Mouse (Mus musculus) megakaryocyte-erythroid progenitor cell, adult 5-6 weeks (primary cell): ENCODE measurements around the gene Cct2. TPM values are rescaled to one million over a fixed set of nuclear protein-coding genes. Genes with fewer than 3 reads are reported as not detected.
A peak's percentile ranks its signal among the peaks of the same experiment; 100 is the strongest.

Experiments
- ATAC-seq: replicated peaks from 2 replicates; pipeline ENCODE4 v1.8.0; 2016; ENCODE audit warnings: mild to moderate bottlenecking, inconsistent platforms; ENCODE audit not compliant: severe bottlenecking, poor library complexity, low FRiP score, low TSS enrichment
- total RNA-seq, 2 experiments: library from RNA; stranded (forward) in 1 of 2; stranded (reverse) in 1 of 2; fragments of 200-1000, 215-1000 nt in 1 of 2; fragments of >200 nt in 1 of 2; fragmentation: Nextera tagmentation in 1 of 2; gene quantifications; 2 replicates each; pipeline ENCODE4 v1.2.3; 2014 to 2017

Cct2 gene
- total RNA-seq, 2 experiments from 2014 or later = 559 to 779 TPM

DNA sequence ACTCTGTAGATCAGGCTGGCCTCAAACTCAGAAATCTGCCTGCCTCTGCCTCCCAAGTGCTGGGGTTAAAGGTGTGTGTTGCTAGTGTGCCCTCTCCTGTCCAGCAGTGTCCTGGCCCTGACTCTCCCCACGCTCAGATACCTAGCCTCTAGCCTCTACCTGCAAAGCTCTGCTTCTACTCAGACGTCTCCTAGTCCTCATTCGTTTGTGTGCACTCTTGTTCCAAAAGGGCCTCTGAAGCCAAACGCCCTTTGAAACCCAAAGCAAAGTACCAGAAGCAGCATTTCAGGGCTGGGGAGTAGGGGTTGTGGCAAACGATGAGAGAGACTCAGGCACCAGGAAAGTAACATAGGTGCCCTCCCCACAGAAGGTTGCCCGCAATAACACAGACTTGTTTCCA, 53.9 kb downstream of the Cct2 start:
- no peak for ATAC-seq

GRCm38 (mm10) chr10:117005707-117006464, 57.7 kb downstream of the Cct2 start:
- 0 out of 2 replicates have a peak, but pooled peaks have one; percentile 27 for ATAC-seq

GRCm38 (mm10) chr10:117004695-117005094, 58.9 kb downstream of the Cct2 start:
- ATAC-seq = no peak

Other genes with a start within 250 kb of the Cct2 start
- gene Myrfl, start 166.9 kb downstream of the Cct2 start, total RNA-seq (2014; fragmentation: Nextera tagmentation) = not detected in 2 replicates
- gene Myrfl, start 166.9 kb downstream of the Cct2 start, total RNA-seq (2017) = not detected in 2 replicates
- gene Rab3ip, start 113.0 kb downstream of the Cct2 start, total RNA-seq (2014; fragmentation: Nextera tagmentation) = 7.4 and 13.5 TPM in 2 replicates
- gene Rab3ip, start 113.0 kb downstream of the Cct2 start, total RNA-seq (2017) = 3.6 and 8.0 TPM in 2 replicates
- gene Gm10271, start 91.2 kb downstream of the Cct2 start, total RNA-seq (2014; fragmentation: Nextera tagmentation) = not detected in 2 replicates
- gene Gm10271, start 91.2 kb downstream of the Cct2 start, total RNA-seq (2017) = not detected in 2 replicates
- not detected in 2 replicates for gene Best3, start 77.5 kb downstream of the Cct2 start, total RNA-seq (2014; fragmentation: Nextera tagmentation)
- gene Best3, start 77.5 kb downstream of the Cct2 start, total RNA-seq (2017) = not detected in 2 replicates
- not detected in 2 replicates for gene Lrrc10, start 18.5 kb downstream of the Cct2 start, total RNA-seq (2014; fragmentation: Nextera tagmentation)
- not detected in 2 replicates for gene Lrrc10, start 18.5 kb downstream of the Cct2 start, total RNA-seq (2017)
- gene Frs2, start 84.7 kb upstream of the Cct2 start, total RNA-seq (2014; fragmentation: Nextera tagmentation) = 20.7 and 22.7 TPM in 2 replicates
- 9.6 and 22.9 TPM in 2 replicates for gene Frs2, start 84.7 kb upstream of the Cct2 start, total RNA-seq (2017)
- gene Yeats4, start 160.7 kb upstream of the Cct2 start, total RNA-seq (2014; fragmentation: Nextera tagmentation) = 65.0 and 70.8 TPM in 2 replicates
- gene Yeats4, start 160.7 kb upstream of the Cct2 start, total RNA-seq (2017) = 113 and 125 TPM in 2 replicates
- gene 9530003J23Rik, start 174.9 kb upstream of the Cct2 start, total RNA-seq (2014; fragmentation: Nextera tagmentation) = not detected in 2 replicates
- not detected in 2 replicates for gene 9530003J23Rik, start 174.9 kb upstream of the Cct2 start, total RNA-seq (2017)
- 0.92 and 84.9 TPM in 2 replicates for gene Lyz2, start 218.5 kb upstream of the Cct2 start, total RNA-seq (2014; fragmentation: Nextera tagmentation)
- 45.1 and 63.4 TPM in 2 replicates for gene Lyz2, start 218.5 kb upstream of the Cct2 start, total RNA-seq (2017)
- gene Lyz1, start 229.1 kb upstream of the Cct2 start, total RNA-seq (2014; fragmentation: Nextera tagmentation) = not detected in 2 replicates
- not detected in 2 replicates for gene Lyz1, start 229.1 kb upstream of the Cct2 start, total RNA-seq (2017)